Mouse (Mus musculus) adrenal gland (tissue): ENCODE measurements around the gene Hnrnpul1.

ENCODE experiments used
- intact Hi-C: fragments of 180-260 bp; cut with DNase I; formaldehyde crosslinking; loops from one replicate; pipeline ENCODE4 v1.15.1; 2025

The Hnrnpul1 gene

DNA sequence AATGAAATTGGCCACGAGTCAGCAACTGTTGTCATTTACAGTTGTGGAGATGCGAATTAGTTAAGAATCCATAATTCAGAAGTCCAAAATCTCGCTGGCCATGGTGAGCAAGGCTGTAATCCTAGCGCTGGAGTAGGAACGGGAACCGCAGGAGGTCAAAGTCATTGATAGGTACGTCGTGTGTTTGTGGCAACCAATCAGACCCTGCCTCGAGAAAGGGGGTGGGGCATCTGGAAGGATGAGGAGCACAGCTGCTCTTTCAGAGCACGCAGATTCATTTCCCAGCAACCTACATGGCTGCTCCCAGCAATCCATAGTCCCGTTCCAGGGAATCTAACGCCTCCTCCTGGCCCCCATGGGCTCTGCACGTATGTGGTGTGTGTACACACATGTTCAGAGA is 54.7 kb downstream of the Hnrnpul1 start:
- intact Hi-C loops = no loop called here

DNA sequence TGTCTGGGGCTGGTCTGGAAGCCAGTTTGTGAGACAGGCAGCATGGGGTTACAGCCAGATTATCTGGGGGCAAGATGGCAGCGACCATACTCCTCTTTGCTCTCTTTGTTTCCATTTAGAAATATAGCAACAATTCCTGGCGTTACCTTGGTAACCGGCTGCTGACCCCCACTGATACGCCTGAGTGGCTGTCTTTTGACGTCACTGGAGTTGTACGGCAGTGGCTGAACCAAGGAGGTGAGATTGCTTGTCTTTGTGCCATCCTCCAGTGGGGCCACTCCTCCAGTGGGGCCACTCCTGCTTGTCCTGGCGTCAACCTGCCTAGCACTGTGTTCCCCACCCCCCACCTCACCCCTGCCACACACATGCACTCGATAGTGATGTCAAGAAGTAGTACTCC is 60.5 kb downstream of the Hnrnpul1 start:
- intact Hi-C loops = no loop called here

DNA sequence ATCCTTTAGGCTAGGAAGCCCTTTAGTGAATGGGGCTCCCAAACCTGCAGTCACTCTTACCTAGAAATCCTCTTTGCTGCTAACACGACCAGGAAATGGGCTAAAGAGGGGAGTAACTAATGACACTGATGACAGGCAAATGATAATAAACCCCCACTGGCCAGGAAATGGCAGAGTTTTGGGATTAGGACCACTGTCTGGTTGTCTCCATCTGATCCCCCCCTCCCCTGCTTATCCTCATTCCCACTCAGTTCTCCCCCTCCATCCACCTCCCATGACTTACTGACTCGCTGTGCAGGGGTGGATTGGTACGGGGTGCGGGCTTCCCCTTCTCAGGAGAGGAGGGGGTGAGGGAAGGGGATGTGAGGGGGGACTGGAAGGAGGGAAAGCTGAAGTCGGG is 64.5 kb downstream of the Hnrnpul1 start:
- intact Hi-C loops = no loop called here

DNA sequence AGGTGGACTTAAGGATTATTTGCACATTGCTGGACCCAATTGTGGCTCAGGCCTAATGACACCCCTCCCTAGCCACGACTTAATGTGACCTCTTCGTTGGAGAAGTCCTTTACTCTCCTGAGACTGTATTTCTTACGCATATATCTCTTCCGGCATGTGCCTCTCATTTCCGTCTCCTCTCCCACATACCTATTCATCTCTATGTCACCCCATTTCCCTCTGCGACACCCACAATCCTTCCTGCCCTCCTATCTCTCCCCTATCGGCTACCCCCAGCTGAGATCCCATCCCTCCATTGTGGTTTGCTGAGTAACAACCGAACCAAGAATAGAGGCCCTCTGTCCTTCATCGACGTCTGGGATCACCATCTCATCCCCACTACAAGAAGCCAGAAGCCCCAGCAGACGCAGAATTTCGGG is 64.9 kb downstream of the Hnrnpul1 start:
- intact Hi-C loops = no loop called here

DNA sequence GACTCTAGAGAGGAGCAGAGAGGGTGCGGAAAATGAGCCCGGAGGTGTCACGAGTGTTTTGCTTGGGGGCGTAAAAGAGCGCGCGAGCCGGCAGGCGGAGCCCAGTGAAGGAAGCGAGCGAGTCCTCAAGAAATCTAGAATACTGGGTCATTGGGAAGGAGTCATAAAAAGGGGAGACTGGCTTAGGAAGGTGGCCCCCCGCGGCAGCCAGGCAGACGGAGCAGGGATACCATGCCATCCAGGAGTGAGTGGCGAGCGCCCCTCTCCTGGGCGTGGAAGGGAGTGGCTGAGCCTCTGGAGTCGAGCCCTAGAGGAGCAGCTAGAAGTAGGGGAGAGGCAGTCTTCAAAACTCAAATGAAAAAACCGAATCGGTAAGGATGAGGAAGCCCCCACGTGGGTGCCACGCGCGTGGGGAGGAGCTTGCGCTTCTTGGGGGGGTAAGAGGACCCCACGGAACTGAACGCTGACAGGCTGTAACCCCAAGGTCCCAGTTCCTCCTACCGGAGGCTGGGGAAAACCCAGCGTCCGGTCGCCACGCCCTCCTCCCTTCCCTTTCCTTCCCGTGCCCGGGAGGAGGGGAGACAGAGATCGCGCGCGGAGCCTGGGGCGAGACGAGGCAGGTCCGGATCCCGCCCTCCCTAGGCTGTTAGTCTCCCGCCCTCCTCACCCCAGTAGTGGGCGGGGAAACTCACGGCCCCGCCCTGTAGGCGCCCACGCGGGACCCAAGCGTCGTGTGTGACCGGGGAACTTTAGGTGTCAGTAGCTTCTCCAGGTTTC is 65.6 kb downstream of the Hnrnpul1 start:
- intact Hi-C loops = no loop called here

DNA sequence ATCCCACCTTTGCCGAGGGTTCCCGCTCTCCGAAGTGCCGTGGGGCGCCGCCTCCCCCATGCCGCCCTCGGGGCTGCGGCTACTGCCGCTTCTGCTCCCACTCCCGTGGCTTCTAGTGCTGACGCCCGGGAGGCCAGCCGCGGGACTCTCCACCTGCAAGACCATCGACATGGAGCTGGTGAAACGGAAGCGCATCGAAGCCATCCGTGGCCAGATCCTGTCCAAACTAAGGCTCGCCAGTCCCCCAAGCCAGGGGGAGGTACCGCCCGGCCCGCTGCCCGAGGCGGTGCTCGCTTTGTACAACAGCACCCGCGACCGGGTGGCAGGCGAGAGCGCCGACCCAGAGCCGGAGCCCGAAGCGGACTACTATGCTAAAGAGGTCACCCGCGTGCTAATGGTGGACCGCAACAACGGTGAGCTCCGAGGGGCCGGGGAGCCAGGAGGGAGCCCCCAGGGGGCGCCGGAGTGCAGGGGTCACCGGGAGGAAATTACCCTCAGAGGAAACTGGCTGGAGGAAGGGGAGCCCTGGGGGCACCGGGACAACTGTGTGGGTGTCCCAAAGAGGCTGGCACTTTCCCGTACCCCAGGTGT is 66.7 kb downstream of the Hnrnpul1 start:
- intact Hi-C loops = no loop called here

DNA sequence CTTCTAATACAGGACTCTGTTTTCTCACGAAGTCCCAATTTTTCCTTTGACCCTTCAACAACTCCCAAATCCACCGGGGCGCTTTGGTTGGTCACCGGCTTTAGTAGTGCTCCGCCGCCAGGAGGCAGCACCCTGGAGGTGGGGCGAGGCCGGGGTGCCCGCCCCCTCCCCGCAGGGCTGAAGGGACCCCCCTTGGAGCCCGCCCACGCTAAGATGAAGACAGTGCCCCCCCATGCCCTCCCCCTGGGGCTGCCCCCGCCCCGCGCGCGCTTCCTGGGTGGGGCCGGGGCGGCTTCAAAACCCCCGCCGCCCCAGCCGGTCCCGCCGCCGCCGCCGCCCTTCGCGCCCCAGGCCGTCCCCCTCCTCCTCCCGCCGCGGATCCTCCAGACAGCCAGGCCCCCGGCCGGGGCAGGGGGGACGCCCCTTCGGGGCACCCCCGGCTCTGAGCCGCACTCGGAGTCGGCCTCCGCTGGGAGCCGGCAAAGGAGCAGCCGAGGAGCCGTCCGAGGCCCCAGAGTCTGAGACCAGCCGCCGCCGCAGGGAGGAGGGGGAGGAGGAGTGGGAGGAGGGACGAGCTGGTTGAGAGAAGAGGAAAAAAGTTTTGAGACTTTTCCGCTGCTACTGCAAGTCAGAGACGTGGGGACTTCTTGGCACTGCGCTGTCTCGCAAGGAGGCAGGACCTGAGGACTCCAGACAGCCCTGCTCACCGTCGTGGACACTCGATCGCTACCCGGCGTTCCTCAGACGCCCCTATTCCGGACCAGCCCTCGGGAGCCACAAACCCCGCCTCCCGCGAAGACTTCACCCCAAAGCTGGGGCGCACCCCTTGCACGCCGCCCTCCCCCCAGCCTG is 67.7 kb downstream of the Hnrnpul1 start, which contains the start of gene Tgfb1:
TSS of gene Tgfb1 (plus strand) at position 323 of the 852 bp plus-strand sequence.
- intact Hi-C loops = no loop called here

DNA sequence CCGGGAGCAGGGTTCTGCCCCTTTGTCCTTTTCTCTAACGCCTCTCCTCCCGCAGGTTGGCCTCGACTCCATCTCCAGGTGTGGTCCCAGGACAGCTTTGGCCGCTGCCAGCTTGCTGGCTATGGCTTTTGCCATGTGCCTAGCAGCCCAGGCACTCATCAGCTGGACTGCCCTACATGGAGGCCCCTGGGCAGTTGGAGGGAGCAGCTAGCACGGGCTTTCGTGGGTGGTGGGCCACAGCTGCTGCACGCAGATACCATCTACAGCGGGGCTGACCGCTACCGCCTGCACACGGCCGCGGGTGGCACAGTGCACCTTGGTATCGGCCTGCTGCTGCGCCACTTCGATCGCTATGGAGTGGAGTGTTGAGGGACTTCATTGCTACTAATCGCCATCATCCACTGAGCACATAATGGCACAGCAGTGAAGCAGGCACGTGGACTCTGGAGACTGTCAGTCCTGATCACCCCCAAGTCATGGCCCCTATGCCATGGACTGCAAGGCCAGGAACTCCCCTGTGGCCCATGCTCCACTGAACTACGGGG is 68.6 kb downstream of the Hnrnpul1 start:
- intact Hi-C loops = no loop called here

DNA sequence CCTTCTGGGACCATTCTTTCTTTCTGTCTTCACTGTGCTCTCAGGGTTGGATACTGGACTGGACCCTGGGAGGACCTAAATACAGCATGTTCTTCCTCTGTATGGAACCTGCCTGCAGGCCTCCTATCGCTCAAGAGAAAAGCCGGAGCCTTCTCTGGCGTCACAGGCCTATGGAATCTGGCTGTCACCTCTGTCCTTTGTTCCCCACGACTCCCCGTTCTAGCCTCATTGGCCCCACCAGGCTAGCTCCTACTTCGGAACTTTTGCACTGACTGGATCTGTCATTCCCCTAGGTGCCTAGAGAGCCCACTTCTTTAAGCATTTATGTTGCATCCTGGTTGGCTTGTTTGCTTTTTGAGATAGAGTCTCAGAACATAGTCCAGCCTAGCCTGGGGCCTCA is 69.9 kb downstream of the Hnrnpul1 start:
- intact Hi-C loops = no loop called here

DNA sequence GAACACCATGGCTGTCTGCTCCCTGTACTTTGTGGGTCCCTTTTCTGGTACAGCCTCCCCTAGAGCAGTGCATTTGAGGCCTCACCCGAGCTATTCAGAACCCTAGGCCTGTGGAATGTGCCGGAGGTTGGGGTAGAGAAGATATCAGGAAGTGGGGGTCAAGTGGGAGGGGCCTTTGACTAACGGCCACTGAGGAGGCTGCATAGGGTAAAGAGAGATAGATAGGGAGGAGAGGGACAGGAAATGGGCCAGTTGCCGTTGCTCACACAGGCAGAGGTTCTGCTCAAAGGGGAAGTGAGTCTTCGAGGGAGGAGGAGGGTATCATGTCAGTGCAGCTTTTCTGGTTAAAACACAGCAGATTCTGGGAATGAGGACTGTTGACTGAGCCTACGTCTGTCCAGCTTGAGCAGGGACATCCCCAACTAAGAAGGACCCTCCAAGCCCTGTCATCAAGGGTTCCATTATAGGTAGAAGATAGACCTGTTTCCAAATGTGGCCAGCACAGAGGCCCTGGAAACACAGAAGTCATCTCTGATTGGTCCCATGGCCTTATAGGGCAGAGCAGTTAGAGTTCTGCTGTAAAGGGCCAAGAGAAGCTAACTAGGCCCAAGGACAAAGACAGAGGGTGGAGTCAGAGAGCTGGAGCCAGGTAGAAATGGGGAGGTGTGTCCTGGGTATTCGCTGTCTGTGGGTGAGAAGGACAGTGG is 70.9 kb downstream of the Hnrnpul1 start:
- intact Hi-C loops = no loop called here

DNA sequence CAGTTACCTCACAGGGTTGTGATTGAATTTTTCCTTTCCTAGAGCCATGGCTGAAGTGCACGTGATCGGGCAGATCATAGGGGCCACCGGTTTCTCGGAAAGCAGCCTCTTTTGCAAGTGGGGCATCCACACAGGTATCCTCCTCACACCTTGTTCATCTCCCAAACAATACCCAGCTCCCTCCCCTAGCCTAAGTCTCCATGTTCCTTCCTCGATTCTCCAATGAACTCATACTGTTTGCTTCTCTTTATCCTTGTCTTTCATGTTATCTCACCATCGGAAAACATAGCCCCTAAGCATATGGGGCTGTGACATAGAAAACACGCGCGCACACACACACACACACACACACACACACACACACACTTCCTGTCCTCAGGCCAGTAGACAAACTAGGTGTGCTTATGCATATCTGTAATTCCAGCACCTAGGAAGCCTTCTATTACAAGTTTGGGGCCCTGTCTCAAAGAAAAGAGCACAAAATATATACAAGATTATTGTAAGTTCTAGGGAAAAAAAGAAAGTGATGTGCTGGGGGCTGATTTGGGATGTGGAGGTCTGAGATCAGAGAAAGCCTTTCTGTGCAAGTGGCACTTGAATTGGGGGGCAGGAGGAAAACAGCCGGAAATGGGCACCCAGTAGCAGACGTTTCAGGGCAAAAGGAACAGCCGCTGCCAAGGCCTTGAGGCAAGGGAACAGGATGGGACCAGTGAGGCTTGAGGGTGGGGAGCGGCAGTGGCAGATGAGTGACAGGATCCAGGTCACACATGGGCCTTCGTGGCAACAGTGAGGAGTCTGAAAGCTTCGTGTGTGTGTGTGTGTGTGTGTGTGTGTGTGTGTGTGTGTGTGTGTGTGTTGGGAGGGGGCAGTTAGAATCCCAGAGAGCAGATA is 73.0 kb downstream of the Hnrnpul1 start:
- intact Hi-C loops = no loop called here

DNA sequence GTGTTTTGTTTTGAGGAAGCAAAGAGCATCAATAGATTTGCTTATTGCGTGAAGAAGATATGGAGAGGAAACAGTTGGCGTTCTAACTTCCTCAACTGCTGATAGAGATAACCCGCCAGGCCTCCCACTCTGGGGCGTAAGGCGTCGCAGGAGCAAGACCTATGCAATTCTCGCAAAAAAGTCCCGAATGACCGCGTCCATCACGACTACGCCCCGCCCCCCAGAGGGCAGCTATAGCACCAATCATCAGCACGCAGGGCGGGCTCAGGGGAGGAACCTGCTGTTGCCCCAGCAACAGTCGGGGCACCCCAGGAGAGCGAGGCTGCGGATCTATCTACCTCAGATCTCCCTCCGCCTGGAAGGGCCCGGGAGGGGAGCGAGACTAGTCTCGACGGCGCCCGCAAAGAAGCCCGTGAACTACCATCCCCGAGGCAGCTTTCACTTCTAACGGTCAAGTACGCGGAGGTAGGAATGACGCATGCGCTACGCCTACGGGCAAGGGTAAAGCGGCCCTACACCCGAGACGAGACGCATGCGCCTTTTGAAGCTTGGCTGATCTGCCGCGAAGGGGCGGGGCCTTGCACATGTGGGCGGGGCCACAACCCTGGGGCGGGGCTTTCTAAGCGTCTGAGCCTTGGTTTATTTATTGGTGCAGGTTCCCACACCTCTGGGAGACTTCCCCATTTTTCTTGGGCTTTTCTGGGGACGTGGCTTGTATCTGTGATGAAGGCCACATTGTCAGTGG is 73.9 kb downstream of the Hnrnpul1 start, which contains the start of gene B9d2:
TSS of gene B9d2 (plus strand) at position 267 of the 745 bp plus-strand sequence.
- intact Hi-C loops = no loop called here

DNA sequence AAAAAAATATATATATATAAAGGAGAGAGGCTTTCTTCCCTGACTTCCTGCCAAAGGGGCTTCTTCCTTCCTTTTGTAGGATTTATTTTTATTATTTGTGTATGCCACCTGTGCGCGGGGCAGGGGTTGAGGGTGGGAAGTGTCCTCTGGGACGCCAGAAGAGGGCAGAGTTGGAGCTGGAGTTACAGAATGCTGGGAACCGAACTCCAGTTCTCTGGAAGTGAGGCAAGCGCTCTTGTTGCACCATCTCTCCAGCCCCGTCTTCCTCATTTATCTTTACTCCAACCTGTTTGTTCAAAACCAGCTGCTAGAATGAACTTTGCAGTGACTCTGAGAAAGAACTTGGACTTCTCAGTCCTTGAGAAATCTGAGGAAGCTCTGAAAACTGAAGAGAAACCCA is 74.6 kb downstream of the Hnrnpul1 start:
- intact Hi-C loops = no loop called here

DNA sequence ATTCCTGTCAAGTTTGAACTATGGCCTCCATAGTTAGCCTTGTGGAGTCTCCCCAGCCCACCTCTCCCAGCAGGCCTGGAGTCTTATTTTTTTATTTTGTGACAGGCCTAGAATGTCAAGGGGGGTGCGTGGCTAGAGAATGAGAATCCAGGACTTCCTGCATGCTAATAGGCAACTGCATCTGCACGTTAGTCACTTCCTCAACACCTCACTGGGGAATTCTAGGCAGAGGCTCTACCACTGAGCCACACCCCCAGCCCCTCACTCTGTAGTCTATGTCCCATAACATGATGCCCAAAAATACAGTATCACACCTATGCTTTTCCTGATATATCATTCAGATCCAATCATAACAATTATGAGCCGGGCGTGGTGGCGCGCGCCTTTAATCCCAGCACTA is 77.5 kb downstream of the Hnrnpul1 start:
- intact Hi-C loops = no loop called here

DNA sequence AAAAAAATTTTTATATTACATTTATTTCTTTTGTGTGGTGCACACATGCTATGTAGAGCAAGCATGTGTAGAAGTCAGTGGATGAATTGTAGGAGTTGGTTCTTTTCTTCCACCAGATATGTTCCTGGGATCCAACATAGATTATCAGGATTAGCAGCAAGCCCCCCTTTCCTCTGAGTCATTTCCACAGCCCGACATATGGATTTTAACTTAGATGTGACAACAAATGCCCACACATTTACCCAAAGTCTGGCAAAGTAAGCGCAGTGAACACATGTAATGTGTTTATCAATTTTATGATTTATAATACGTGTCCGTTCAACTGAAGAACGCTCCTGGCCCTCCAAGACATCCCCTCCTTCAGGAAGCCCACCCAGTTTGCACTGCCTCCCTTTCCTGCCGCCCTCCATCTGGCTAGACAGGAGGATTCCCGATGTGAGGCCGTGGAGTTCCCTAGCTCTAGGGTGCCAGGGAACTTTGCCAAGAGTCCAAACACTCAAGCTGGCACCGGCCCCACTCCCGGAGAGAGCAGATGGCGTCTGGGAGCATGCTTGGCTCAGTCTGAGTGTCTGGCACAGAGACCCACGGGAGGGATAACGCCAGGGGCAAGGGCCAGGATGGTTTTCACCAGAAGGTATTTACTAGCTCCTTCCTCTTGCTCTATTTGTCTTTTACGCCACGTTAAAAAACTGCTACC is 78.3 kb downstream of the Hnrnpul1 start:
- intact Hi-C loops = no loop called here

DNA sequence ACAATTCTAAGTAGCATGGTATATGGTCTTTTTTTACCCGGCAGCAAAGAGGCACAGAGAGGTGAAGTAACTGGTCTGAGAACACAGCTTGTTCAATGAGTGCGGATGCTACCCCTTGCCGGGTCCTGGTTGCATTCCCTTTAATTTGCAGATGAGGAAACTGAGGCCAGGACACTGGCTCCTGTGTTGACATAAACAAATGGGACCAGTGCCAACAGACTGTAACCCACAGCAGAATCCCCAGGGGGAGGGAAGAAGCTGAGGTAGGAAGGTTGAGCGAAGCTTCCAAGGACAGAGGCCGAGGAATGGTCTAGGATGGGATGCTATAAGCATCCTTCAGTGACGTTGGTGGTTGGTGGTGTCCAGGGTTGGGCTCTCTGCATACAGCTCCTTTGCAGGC is 79.2 kb downstream of the Hnrnpul1 start:
- intact Hi-C loops = no loop called here

DNA sequence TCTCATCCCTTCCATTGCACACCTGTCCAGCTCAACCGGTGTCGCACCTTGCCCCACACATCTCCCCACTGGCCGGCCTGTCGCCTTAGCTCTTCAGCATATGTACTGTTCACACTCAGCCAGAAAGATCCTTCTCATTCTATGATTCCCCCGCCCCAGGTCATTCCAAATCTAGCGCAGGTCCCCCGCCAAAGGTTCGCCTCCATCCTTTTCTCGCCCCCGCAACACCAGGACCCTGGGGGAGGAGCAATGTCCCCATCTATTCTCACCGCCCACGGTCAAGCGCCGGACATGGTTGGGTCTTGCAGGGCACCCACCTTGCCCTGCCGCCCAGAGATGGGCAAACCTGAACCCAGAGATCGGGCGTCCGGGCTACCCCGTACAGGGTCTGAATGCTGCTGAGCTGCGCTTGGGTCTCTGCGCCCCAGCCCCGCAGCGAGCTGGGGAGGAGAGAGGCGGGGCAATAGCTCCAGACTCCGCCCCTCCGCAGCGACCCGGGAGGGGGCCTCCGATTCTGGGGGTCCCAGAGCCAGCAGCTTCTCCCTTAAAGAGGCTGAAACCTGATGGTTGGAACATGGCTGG is 79.7 kb downstream of the Hnrnpul1 start, which contains the start of gene Tmem91:
TSS of gene Tmem91 (minus strand) at position 448 of the 582 bp plus-strand sequence.
- intact Hi-C loops = no loop called here

DNA sequence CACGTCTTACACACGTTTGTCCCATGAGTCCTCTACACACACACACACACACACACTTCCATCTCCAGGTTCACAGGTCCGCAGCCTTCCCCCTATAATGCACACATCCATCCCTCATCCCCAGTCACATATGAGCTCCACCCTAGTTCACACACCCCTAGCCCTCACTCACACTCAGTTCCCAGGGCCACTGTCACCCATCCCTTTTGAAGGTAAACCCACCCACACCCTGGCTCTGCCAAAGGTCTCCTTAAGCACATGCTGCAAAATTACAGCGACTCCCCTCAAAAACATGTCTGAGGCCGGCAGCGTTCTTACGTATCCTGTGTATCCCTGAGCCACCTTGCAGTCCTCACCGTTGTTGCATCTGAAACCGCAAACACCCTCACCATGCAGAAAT is 80.3 kb downstream of the Hnrnpul1 start:
- intact Hi-C loops = no loop called here
